Mouse (Mus musculus): ENCODE measurements around the gene A330070K13Rik.

- no peak for TF ChIP-seq CTCF (IDR thresholded peaks at IDR 0.05; ENCODE audit: control insufficient read depth, insufficient read depth, insufficient replicate concordance, low read depth, low read length)
- no peak for TF ChIP-seq POLR2A (IDR thresholded peaks at IDR 0.05; ENCODE audit: control insufficient read depth, low read depth, low read length)
Observed at GRCm38 (mm10) chr5:130368236-130368635, 16.2 kb downstream of the A330070K13Rik start.

Measured in testis, adult 2 months (tissue).